Comparison of ENCODE assay signal across 14 mouse cellular contexts in genomic region chr10:99841167-99841843, GRCm38 (mm10).
DNase-seq lines count a peak whose midpoint lies in the region; ATAC-seq and TF ChIP-seq lines count a peak whose summit lies in the region.
"Had no signal": no experiment of that assay in that cellular context is flagged by ENCODE, and none has a peak within 500 bp of the region (broad histone marks: within the 10 kb centered on the region; RNA-seq: fewer than 3 reads in every experiment).

No protein-coding gene starts in this region.

- no peak overlapping the region for H3K4me2 ChIP-seq in heart, postnatal 0 days (ENCODE audit: low read depth, low read length)
- no peak overlapping the region for H3K4me2 ChIP-seq in heart, embryonic 12.5 days
- no peak overlapping the region for H3K4me2 ChIP-seq in lung, embryonic 14.5 days
- H3K4me2 ChIP-seq: neural tube, embryonic 12.5 days had no signal

- WGBS in heart, postnatal 0 days = 59% methylated on average over 10 of the region's 10 CpGs
- 63% methylated on average over 10 of the region's 10 CpGs for WGBS in heart, embryonic 12.5 days
- WGBS in lung, embryonic 14.5 days = 53% methylated on average over 10 of the region's 10 CpGs

- no peak overlapping the region for H3K9ac ChIP-seq in heart, postnatal 0 days (replicated peaks; ENCODE audit: low read depth, low read length)
- H3K9ac ChIP-seq in heart, embryonic 12.5 days = no peak overlapping the region
- no peak overlapping the region for H3K9ac ChIP-seq in lung, embryonic 14.5 days
- H3K9ac ChIP-seq: neural tube, embryonic 12.5 days had no signal

- no peaks in the 10 kb centered on the region; the same call in 1 of the 2 replicates for H3K4me1 ChIP-seq in heart, postnatal 0 days (ENCODE audit: control insufficient read depth, insufficient read depth)
- peaks cover 6% of the 10 kb centered on the region for H3K4me1 ChIP-seq in heart, embryonic 12.5 days (replicated peaks)
- peaks cover 6% of the 10 kb centered on the region; the same call in 1 of the 2 replicates for H3K4me1 ChIP-seq in lung, embryonic 14.5 days (ENCODE audit: insufficient read depth)
- H3K4me1 ChIP-seq: neural tube, embryonic 12.5 days had no signal

- no peak for TF ChIP-seq EP300 in heart, postnatal 0 days (IDR thresholded peaks at IDR 0.05; ENCODE audit: low read depth)

- TF ChIP-seq CTCF in heart, postnatal 0 days (IDR thresholded peaks at IDR 0.05; ENCODE audit: low read depth) = no peak
- TF ChIP-seq CTCF in lung, embryonic 14.5 days (IDR thresholded peaks at IDR 0.05; ENCODE audit: low read depth) = no peak

- no peak for ATAC-seq in heart, postnatal 0 days (ENCODE audit: insufficient read depth, low read depth)
- no peak for ATAC-seq in heart, embryonic 12.5 days (ENCODE audit: insufficient number of reproducible peaks, low FRiP score)
- ATAC-seq in lung, embryonic 14.5 days (ENCODE audit: insufficient read depth) = 0 out of 2 replicates have a peak, but pooled peaks have one; percentile 47
- ATAC-seq: inflammation-experienced regulatory T-cells, adult 6 months had no signal

- peak overlapping the region; percentile 44; the same call in 1 of the 2 replicates for H3K27ac ChIP-seq in heart, postnatal 0 days (ENCODE audit: low read depth)
- no peak overlapping the region for H3K27ac ChIP-seq in heart, embryonic 12.5 days (ENCODE audit: poor library complexity, severe bottlenecking)
- no peak overlapping the region for H3K27ac ChIP-seq in lung, embryonic 14.5 days (ENCODE audit: low read depth)
- H3K27ac ChIP-seq: layer of hippocampus, adult 2 months; neural tube, embryonic 12.5 days had no signal

- DNase-seq in heart, postnatal 0 days (ENCODE audit: low spot score) = no peak
- DNase-seq in ES-CJ7 (ENCODE audit: low read depth, low spot score) = peak; percentile 41
- peak; percentile 17 for DNase-seq in Muller cell, postnatal 12 days (ENCODE audit: inconsistent ontology term)
- peak; percentile 46 for DNase-seq in lung, embryonic 14.5 days
- DNase-seq in layer of hippocampus, adult 9-11 months = no peak
- no peak for DNase-seq in cerebellum, postnatal 10 days
- DNase-seq: cerebellum, postnatal 14 days; liver; thymus, postnatal 25 days had no signal

- H3K9me3 ChIP-seq in heart, postnatal 0 days (replicated peaks; ENCODE audit: control insufficient read depth, low read length) = no peaks in the 10 kb centered on the region
- H3K9me3 ChIP-seq in heart, embryonic 12.5 days (replicated peaks) = no peaks in the 10 kb centered on the region
- H3K9me3 ChIP-seq in lung, embryonic 14.5 days (ENCODE audit: low read depth, low read length) = no peaks in the 10 kb centered on the region
- H3K9me3 ChIP-seq: neural tube, embryonic 12.5 days had no signal

- H3K36me3 ChIP-seq in heart, postnatal 0 days (replicated peaks; ENCODE audit: control insufficient read depth, insufficient read depth, low read length) = no peaks in the 10 kb centered on the region
- no peaks in the 10 kb centered on the region for H3K36me3 ChIP-seq in heart, embryonic 12.5 days
- H3K36me3 ChIP-seq in lung, embryonic 14.5 days (ENCODE audit: insufficient read depth) = no peaks in the 10 kb centered on the region
- H3K36me3 ChIP-seq: neural tube, embryonic 12.5 days had no signal

- H3K4me3 ChIP-seq in heart, postnatal 0 days (ENCODE audit: low read depth, low read length) = no peak overlapping the region
- H3K4me3 ChIP-seq in heart, embryonic 12.5 days = no peak overlapping the region
- H3K4me3 ChIP-seq in lung, embryonic 14.5 days (ENCODE audit: low read depth, low read length) = no peak overlapping the region
- H3K4me3 ChIP-seq: layer of hippocampus, adult 2 months; neural tube, embryonic 12.5 days had no signal

- H3K27me3 ChIP-seq in heart, postnatal 0 days (ENCODE audit: control insufficient read depth, insufficient read depth, low read length) = no peaks in the 10 kb centered on the region
- H3K27me3 ChIP-seq in heart, embryonic 12.5 days (replicated peaks) = no peaks in the 10 kb centered on the region
- H3K27me3 ChIP-seq in lung, embryonic 14.5 days (ENCODE audit: insufficient read depth, low read length) = no peaks in the 10 kb centered on the region
- H3K27me3 ChIP-seq: CH12.LX; neural tube, embryonic 12.5 days had no signal

Comparison
In these comparisons a context has a peak if more than half of its experiments do, and no peak if none do; other contexts are left out.
1. DNase-seq: peak in ES-CJ7 (single experiment), Muller cell, postnatal 12 days (single experiment) and lung, embryonic 14.5 days (single experiment); none in heart, postnatal 0 days (single experiment), layer of hippocampus, adult 9-11 months (single experiment) and cerebellum, postnatal 10 days (0 of 2).